Mouse (Mus musculus) heart, postnatal 10 days (tissue): ENCODE measurements at regions not wholly inside any gene's neighbourhood (a gene's known extent, or its start where the extent isn't known, plus 50 kb on each side); places are given as distances from the start of the nearest gene placed in this dataset.

ENCODE experiments used
- DNase-seq, 2 experiments: peaks; one replicate each; pipeline ENCODE4 v3.0.0; 2021
- intact Hi-C: fragments of 180-260 bp; cut with DNase I; formaldehyde crosslinking; loops from one replicate; pipeline ENCODE4 v1.15.1; 2025

- intact Hi-C loops, result no loop called here
- peak in 1 of 2 experiments; percentile 6 for DNase-seq
Measured at GRCm38 (mm10) chr7:93136061-93136460, 56.4 kb downstream of the Fam181b start.

DNA sequence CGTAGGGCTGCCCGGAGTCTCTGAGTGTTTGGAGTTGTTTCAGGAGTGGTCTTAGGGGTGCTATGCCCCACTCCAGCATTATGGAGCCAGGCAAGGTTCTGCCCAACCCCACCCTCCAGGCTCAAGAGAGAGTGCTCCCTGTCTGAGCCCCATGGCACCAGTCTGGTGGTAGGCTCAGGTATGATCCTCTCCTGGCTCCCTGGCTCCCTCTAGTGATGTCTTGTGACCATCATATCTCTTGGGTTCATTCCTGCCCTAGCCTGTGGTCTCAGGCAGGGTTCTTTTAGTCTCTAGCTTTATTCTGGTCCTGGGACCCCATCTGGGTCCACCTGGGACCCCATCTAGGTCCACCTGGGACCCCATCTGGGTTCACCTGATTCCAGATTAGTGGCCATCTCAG is 67.7 kb downstream of the Fam181b start:
- DNase-seq, result no peak
- intact Hi-C loops, result no loop called here

GRCm38 (mm10) chr7:93151321-93151720 is 71.7 kb downstream of the Fam181b start:
- DNase-seq, result no peak
- intact Hi-C loops, result no loop called here

DNA sequence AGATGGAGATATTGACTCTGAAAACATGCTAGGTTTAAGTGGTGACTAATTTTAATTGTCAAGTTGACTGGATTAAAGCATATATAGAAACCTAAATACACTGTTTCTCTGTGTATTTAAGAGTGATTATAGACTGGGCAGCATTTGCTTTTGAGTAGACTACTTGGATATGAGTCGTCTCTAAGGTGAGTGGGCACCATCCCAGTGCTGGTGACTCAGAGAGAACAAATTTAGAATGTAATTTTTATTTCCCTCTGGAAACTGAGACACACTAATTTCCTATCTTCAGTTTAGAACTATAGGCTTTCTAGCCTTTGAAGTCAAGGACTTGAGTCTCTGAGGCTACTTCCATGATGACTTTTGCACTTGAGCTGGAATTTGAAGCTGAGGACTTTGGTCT is 117.4 kb downstream of the Fam181b start:
- intact Hi-C loops, result no loop called here
- DNase-seq, result no peak
